Mouse (Mus musculus): Measurements from ENCODE around the gene Hinfp.
"Not testable (repeated sequence)": the region's sequence is repeated elsewhere in the genome, so short reads cannot be mapped to it uniquely, and the experiment has no call there.

Gene Hinfp

GRCm38 (mm10) chr9:44305466-44306079 is at the start of gene Hinfp:
Gene Hinfp, minus strand, starts transcription at chr9:44305671.
- in situ Hi-C loops (cut with MboI; ENCODE audit: low pct_unique_long_range_greater_than_20kb in 1 of 2, low sequenced_read_pairs in 2 of 2, unreplicated experiment in 1 of 2) = no loop called here

GRCm38 (mm10) chr9:44353142-44353541 is 47.7 kb upstream of the Hinfp start:
- in situ Hi-C loops (cut with MboI; ENCODE audit: low pct_unique_long_range_greater_than_20kb in 1 of 2, low sequenced_read_pairs in 2 of 2, unreplicated experiment in 1 of 2) = no loop called here

- in situ Hi-C loops (cut with MboI; ENCODE audit: low pct_unique_long_range_greater_than_20kb in 1 of 2, low sequenced_read_pairs in 2 of 2, unreplicated experiment in 1 of 2) = no loop called here
These were observed 46.9 kb upstream of the Hinfp start for GRCm38 (mm10) chr9:44352337-44352736.

- in situ Hi-C loops (cut with MboI; ENCODE audit: low pct_unique_long_range_greater_than_20kb in 1 of 2, low sequenced_read_pairs in 2 of 2, unreplicated experiment in 1 of 2) = no loop called here
These were observed 45.9 kb upstream of the Hinfp start for GRCm38 (mm10) chr9:44351396-44351795.

- in situ Hi-C loops (cut with MboI; ENCODE audit: low pct_unique_long_range_greater_than_20kb in 1 of 2, low sequenced_read_pairs in 2 of 2, unreplicated experiment in 1 of 2) = no loop called here
These were observed 43.1 kb upstream of the Hinfp start for GRCm38 (mm10) chr9:44348546-44348945.

- in situ Hi-C loops (cut with MboI; ENCODE audit: low pct_unique_long_range_greater_than_20kb in 1 of 2, low sequenced_read_pairs in 2 of 2, unreplicated experiment in 1 of 2) = no loop called here
These were observed 42.1 kb upstream of the Hinfp start for GRCm38 (mm10) chr9:44347621-44348020.

- in situ Hi-C loops (cut with MboI; ENCODE audit: low pct_unique_long_range_greater_than_20kb in 1 of 2, low sequenced_read_pairs in 2 of 2, unreplicated experiment in 1 of 2) = no loop called here
These were observed 41.7 kb upstream of the Hinfp start for GRCm38 (mm10) chr9:44347166-44347565.

GRCm38 (mm10) chr9:44345570-44346433 is 40.3 kb upstream of the Hinfp start:
- in situ Hi-C loops (cut with MboI; ENCODE audit: low pct_unique_long_range_greater_than_20kb in 1 of 2, low sequenced_read_pairs in 2 of 2, unreplicated experiment in 1 of 2) = no loop called here

- in situ Hi-C loops (cut with MboI; ENCODE audit: low pct_unique_long_range_greater_than_20kb in 1 of 2, low sequenced_read_pairs in 2 of 2, unreplicated experiment in 1 of 2) = no loop called here
These were observed 38.4 kb upstream of the Hinfp start, which contains the start of gene Hmbs for GRCm38 (mm10) chr9:44343781-44344421. Gene Hmbs, minus strand, starts transcription at chr9:44344228.

- in situ Hi-C loops (cut with MboI; ENCODE audit: low pct_unique_long_range_greater_than_20kb in 1 of 2, low sequenced_read_pairs in 2 of 2, unreplicated experiment in 1 of 2) = no loop called here
These were observed 37.8 kb upstream of the Hinfp start for GRCm38 (mm10) chr9:44343290-44343689.

- in situ Hi-C loops (cut with MboI; ENCODE audit: low pct_unique_long_range_greater_than_20kb in 1 of 2, low sequenced_read_pairs in 2 of 2, unreplicated experiment in 1 of 2) = no loop called here
These were observed 37.1 kb upstream of the Hinfp start for GRCm38 (mm10) chr9:44342605-44343004.

GRCm38 (mm10) chr9:44342173-44342572 is 36.7 kb upstream of the Hinfp start:
- in situ Hi-C loops (cut with MboI; ENCODE audit: low pct_unique_long_range_greater_than_20kb in 1 of 2, low sequenced_read_pairs in 2 of 2, unreplicated experiment in 1 of 2) = no loop called here

- in situ Hi-C loops (cut with MboI; ENCODE audit: low pct_unique_long_range_greater_than_20kb in 1 of 2, low sequenced_read_pairs in 2 of 2, unreplicated experiment in 1 of 2) = no loop called here
These were observed 36.0 kb upstream of the Hinfp start for GRCm38 (mm10) chr9:44341487-44341886.

- in situ Hi-C loops (cut with MboI; ENCODE audit: low pct_unique_long_range_greater_than_20kb in 1 of 2, low sequenced_read_pairs in 2 of 2, unreplicated experiment in 1 of 2) = no loop called here
These were observed 33.1 kb upstream of the Hinfp start for GRCm38 (mm10) chr9:44338574-44338973.

GRCm38 (mm10) chr9:44337436-44338169 is 32.1 kb upstream of the Hinfp start:
- in situ Hi-C loops (cut with MboI; ENCODE audit: low pct_unique_long_range_greater_than_20kb in 1 of 2, low sequenced_read_pairs in 2 of 2, unreplicated experiment in 1 of 2) = no loop called here

- in situ Hi-C loops (cut with MboI; ENCODE audit: low pct_unique_long_range_greater_than_20kb in 1 of 2, low sequenced_read_pairs in 2 of 2, unreplicated experiment in 1 of 2) = no loop called here
These were observed 31.5 kb upstream of the Hinfp start for GRCm38 (mm10) chr9:44336964-44337363.

GRCm38 (mm10) chr9:44336513-44336912 is 31.0 kb upstream of the Hinfp start:
- in situ Hi-C loops (cut with MboI; ENCODE audit: low pct_unique_long_range_greater_than_20kb in 1 of 2, low sequenced_read_pairs in 2 of 2, unreplicated experiment in 1 of 2) = not testable (repeated sequence)

- in situ Hi-C loops (cut with MboI; ENCODE audit: low pct_unique_long_range_greater_than_20kb in 1 of 2, low sequenced_read_pairs in 2 of 2, unreplicated experiment in 1 of 2) = no loop called here
These were observed 30.6 kb upstream of the Hinfp start for GRCm38 (mm10) chr9:44336093-44336406.
